Mouse (Mus musculus) ovary, postnatal 36 days (tissue): ENCODE results near the gene Creld2.

Experiments
- DNase-seq: peaks from one replicate; pipeline ENCODE4 v3.0.0; 2022; ENCODE audit warnings: low spot score, mixed read lengths

Gene Creld2

DNA sequence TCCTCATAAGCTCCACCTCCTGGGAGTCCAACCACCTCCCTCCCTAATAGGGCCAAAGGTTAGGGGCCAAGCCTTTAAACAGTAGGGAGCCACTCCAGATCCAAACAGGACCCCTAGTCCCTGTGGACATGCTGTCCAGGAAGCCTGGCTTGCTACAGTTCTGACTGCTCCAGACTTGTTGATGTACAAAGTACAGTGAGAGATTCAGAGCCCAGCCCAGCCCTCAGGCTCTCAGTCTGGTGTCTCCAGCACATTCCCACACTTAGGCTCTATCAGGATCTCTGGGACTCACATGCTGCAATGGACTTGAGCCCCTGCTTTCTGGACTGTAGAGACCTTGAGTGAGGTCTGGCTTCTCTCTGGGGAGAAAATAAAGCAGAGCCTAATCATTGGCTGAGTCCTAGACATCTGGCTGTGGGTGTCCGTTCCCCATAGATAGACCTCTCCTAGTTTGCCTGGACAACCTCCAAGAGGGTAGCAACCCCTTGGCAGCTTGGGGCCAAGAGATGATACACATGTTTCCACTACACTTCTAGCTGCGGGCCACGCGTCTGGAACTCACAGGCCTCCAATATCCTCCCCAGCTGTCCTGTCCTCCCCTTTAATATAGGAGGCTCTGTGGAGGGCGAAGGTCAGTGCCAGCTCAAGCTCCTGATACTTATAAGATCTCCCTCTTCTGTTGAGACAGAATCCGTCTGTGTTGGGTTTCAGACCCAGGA, 48.7 kb downstream of the Creld2 start:
- no peak for DNase-seq

DNA sequence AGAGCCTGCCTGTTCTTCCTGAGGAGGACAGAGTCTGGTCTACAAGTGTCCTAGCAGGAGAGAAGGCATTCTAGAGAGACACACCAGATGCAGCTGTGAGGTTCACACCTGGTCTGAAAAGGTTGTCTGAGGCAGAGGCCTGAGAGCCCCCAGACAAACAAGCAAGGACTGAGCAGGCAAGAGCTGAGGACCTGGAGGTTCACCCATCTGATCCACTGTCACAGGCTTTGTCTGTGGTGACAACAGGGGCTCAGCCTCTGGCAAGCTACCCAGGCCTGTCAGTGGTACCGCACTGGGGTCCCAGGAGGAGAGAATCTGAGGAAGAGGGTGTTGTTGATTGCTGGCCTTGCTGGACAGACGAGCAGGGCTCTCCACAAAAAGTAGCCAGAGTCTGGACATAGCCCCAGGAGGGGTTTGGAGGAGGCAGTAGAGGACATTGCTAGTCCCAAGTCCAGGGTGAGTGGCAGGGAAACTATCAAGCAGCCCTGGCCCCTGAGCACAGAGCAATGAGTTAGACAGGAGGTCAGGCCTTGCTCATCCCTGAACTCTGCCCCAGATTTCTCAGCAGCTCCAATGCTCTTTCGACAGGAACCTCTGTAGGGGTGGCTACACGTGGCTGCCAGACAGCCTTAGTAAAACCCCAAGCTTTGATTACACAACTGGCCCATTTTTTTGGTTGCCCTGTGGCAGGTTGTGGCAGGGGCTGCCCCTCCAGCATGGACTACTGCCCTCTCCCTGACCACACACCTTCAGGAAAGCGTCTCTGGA, 51.2 kb downstream of the Creld2 start:
- peak; percentile 37 for DNase-seq

DNA sequence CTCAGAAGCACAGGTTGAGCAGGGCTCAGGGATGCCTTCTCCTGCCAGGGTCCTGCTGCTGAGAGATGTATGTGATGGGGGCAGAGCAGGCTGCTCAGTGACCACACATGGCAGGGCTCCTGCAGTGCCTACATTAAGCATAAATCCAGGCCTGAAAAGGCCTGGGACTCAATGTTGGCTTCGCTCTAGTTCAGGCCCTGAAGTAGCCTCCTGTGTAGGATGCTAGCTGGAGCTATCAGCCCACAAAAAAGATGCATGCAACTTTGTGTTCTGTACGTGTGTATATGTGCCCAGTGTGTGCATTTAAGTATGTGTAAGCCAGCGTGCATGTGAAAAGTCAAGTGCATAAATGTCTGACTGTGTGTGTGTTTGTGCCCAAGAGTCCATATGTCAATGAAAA, 54.6 kb downstream of the Creld2 start:
- no peak for DNase-seq

DNA sequence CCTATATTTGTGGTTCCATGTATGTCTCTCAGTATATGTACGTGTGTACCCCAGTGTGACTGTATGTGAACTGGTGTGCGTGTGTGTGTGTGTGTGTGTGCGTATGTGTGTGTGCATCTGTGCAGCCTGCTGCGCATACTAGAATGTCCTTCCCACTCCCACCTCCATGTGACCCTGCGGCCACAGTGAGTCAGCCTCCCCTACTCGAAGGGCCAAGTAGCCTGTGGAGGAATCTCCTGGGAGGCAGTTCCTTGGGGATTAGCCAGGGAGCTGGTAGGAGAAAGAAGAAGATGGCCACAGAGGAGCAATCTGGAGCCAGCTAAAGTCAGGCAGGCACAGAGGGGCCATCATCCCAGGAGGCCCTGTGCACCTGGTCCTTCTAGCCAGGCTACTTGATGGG, 55.0 kb downstream of the Creld2 start:
- DNase-seq: no peak

DNA sequence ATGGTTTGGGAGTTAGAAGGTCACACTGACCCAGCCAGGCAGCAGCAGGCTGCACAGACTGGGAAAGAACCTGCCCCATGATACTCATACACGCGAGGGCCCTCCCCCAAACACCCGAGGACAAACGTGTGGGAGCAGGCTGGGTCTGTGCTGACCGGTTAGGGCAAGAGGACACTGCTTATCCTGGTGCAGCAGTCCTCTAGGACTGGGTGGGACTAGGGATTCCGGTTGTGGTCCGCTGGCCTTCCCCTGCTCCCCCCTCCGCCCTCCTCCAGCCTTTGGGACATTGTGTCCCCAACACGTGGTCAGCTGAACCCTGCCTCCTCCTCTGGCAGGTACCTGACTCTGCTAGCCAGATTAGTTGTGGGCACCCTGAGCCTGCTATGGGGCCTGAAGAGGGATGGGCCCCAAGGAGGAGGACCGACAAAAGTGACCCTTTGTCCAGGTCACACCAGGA, 56.2 kb downstream of the Creld2 start:
- peak; percentile 55 for DNase-seq
